Mouse (Mus musculus) CH12.LX (cell line): ENCODE data around the gene Pkdcc. TPM values are rescaled to one million over a fixed set of nuclear protein-coding genes. Genes with fewer than 3 reads are reported as not detected.

ENCODE experiments used
- DNase-seq: peaks from one replicate; pipeline ENCODE4 v3.0.0-alpha.2; 2013; ENCODE audit errors: extremely low read depth
- H3K27ac ChIP-seq: 2 replicates; pipeline ENCODE4 v1.5.1; 2012; ENCODE audit warnings: low read depth, mild to moderate bottlenecking, control low read depth, moderate library complexity; ENCODE audit not compliant: insufficient read depth
- H3K27me3 ChIP-seq: replicated peaks from 2 replicates; pipeline ENCODE3; 2012; ENCODE audit warnings: inconsistent platforms
- H3K36me3 ChIP-seq, 2 experiments: replicated peaks in 1 of 2; 2 replicates each; pipeline versions ENCODE3 to v1.6.1; 2012; ENCODE audit warnings: inconsistent platforms in 1 of 2, low read length in 1 of 2, mild to moderate bottlenecking in 1 of 2, mixed read lengths in 1 of 2, moderate library complexity in 1 of 2; ENCODE audit not compliant: control insufficient read depth in 1 of 2, insufficient read depth in 1 of 2
- H3K4me1 ChIP-seq, 2 experiments: 2 replicates each; pipeline ENCODE4 v1.6.1; 2012; ENCODE audit warnings: inconsistent platforms in 1 of 2, moderate library complexity in 1 of 2; ENCODE audit not compliant: insufficient read depth in 2 of 2, control insufficient read depth in 1 of 2
- H3K4me2 ChIP-seq: 2 replicates; pipeline ENCODE4 v1.6.1; 2012; ENCODE audit warnings: low read depth, mild to moderate bottlenecking, control low read depth; ENCODE audit not compliant: poor library complexity, insufficient read depth, severe bottlenecking
- H3K4me3 ChIP-seq, 3 experiments: fragments of 150-350 bp in 1 of 3; sonication (generic) in 1 of 3; replicated peaks in 1 of 3; 2 replicates each; pipeline versions ENCODE3 to v1.5.1; 2011 to 2012; ENCODE audit warnings: low read depth in 2 of 3, low read length in 2 of 3, mild to moderate bottlenecking in 2 of 3, moderate library complexity in 2 of 3, control low read depth in 1 of 3, improper control_type of control experiment in 1 of 3, inconsistent platforms in 1 of 3, mixed read lengths in 1 of 3; ENCODE audit not compliant: poor library complexity in 1 of 3
- H3K79me2 ChIP-seq: replicated peaks from 2 replicates; pipeline ENCODE4 v1.6.1; 2012; ENCODE audit warnings: mild to moderate bottlenecking, moderate library complexity; ENCODE audit not compliant: control insufficient read depth, poor library complexity, insufficient read depth, severe bottlenecking; ENCODE audit errors: extremely low read depth
- H3K9ac ChIP-seq: 2 replicates; pipeline ENCODE4 v1.6.1; 2012; ENCODE audit warnings: low read depth, mild to moderate bottlenecking, control low read depth, moderate library complexity; ENCODE audit not compliant: insufficient read depth
- H3K9me3 ChIP-seq: replicated peaks from 2 replicates; pipeline ENCODE3; 2012; ENCODE audit warnings: low read length, inconsistent platforms, mixed read lengths
- CHD2 ChIP-seq: IDR thresholded peaks from 2 replicates; pipeline ENCODE4 v1.6.1; 2011; ENCODE audit warnings: low read length, improper control_type of control experiment
- E2F4 ChIP-seq: IDR thresholded peaks from 2 replicates; pipeline ENCODE4 v1.6.1; 2011; ENCODE audit warnings: low read depth, low read length, improper control_type of control experiment; ENCODE audit not compliant: insufficient replicate concordance
- ELF1 ChIP-seq: IDR thresholded peaks from 2 replicates; pipeline ENCODE4 v1.6.1; 2014; ENCODE audit warnings: low read depth, mild to moderate bottlenecking, inconsistent platforms, low read length, improper control_type of control experiment
- GABPA ChIP-seq: IDR thresholded peaks from 2 replicates; pipeline ENCODE4 v1.6.1; 2012; ENCODE audit warnings: low read depth, low read length, improper control_type of control experiment, inconsistent platforms; ENCODE audit not compliant: insufficient replicate concordance
- HCFC1 ChIP-seq: IDR thresholded peaks from 2 replicates; pipeline ENCODE4 v1.6.1; 2012; ENCODE audit warnings: low read depth, mild to moderate bottlenecking, inconsistent platforms, low read length, improper control_type of control experiment
- JUND ChIP-seq: conservative IDR thresholded peaks from 2 replicates; pipeline ENCODE4 v1.6.1; 2011; ENCODE audit warnings: low read depth, low read length, improper control_type of control experiment
- MEF2A ChIP-seq: IDR thresholded peaks from 2 replicates; pipeline ENCODE4 v1.6.1; 2014; ENCODE audit warnings: low read depth, mild to moderate bottlenecking, inconsistent platforms, low read length, improper control_type of control experiment, borderline replicate concordance
- NELFE ChIP-seq: IDR thresholded peaks from 2 replicates; pipeline ENCODE4 v1.6.1; 2011; ENCODE audit warnings: low read depth, low read length, improper control_type of control experiment
- RCOR1 ChIP-seq: conservative IDR thresholded peaks from 2 replicates; pipeline ENCODE4 v1.6.1; 2012; ENCODE audit warnings: low read depth, mild to moderate bottlenecking, inconsistent platforms, low read length, improper control_type of control experiment
- TCF12 ChIP-seq: IDR thresholded peaks from 2 replicates; pipeline ENCODE4 v1.6.1; 2014; ENCODE audit warnings: low read depth, mild to moderate bottlenecking, inconsistent platforms, low read length, improper control_type of control experiment
- ZKSCAN1 ChIP-seq: IDR thresholded peaks from 2 replicates; pipeline ENCODE4 v1.6.1; 2012; ENCODE audit warnings: low read depth, inconsistent platforms, low read length, improper control_type of control experiment, borderline replicate concordance
- dilution Hi-C: fragments of 300-500 bp; cut with MboI; formaldehyde crosslinking; loops from 2 replicates; pipeline ENCODE4 v1.14.3; 2020; ENCODE audit warnings: low sequenced_read_pairs; ENCODE audit not compliant: extremely low pct_unique_long_range_greater_than_20kb, extremely low pct_ligation_motif_present
- in situ Hi-C: fragments of 300-500 bp; cut with MboI; formaldehyde crosslinking; loops from 3 replicates; pipeline ENCODE4 v1.14.3; 2019; ENCODE audit warnings: low sequenced_read_pairs, low pct_ligation_motif_present, low pct_unique_long_range_greater_than_20kb, mixed read lengths
- polyA plus RNA-seq: library from polyadenylated mRNA; unstranded; fragments of >175 nt; gene quantifications from 2 replicates; pipeline ENCODE4 v1.2.1, GENCODE M21; 2012; ENCODE audit warnings: low read depth; ENCODE audit not compliant: insufficient read length
- total RNA-seq, 2 experiments: library from RNA; depleted of rRNA; stranded (reverse); fragments of 300-350 nt in 1 of 2; fragments of >200 nt in 1 of 2; gene quantifications; 2 replicates each; pipeline ENCODE4 v1.2.3; 2012 to 2014

Pkdcc gene
- total and polyA plus RNA-seq, 3 experiments: 3.7 to 4.3 (median 4.2) TPM

DNA sequence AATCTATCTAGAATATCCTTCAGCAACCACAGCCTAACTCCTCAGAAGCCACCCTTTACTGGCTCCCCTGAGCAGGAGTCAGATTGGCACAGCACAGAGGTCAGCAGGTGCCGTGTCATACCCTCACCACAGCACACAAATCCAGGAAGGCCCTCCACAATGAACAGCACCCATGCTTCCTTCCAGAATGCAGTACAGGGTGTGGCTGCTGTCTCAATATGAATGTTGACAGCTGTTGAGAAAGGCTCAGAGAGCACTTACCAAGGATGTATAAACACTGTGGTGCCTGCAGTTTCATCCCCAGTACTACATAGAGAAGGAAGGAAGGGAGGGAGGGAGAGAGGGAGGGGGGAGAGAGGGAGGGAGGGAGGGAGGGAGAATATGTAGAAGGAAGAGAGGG is 29.4 kb downstream of the Pkdcc start:
- dilution Hi-C loops (no loop called here), in situ Hi-C loops (no loop called here)
- H3K79me2 ChIP-seq: no peaks in the 10 kb centered on the region
- no peaks in the 10 kb centered on the region for H3K27me3 ChIP-seq
- H3K9me3 ChIP-seq: no peaks in the 10 kb centered on the region
- no peaks in the 10 kb centered on the region for H3K36me3 ChIP-seq
- DNase-seq: no peak
- H3K4me2 ChIP-seq: no peak overlapping the region
- no peak overlapping the region for H3K9ac ChIP-seq
- TF ChIP-seq E2F4: no peak
- TF ChIP-seq HCFC1: no peak
- no peak for TF ChIP-seq NELFE
- no peak for TF ChIP-seq CHD2
- no peak for TF ChIP-seq RCOR1
- TF ChIP-seq JUND: no peak
- no peak for TF ChIP-seq TCF12
- TF ChIP-seq, all 38 proteins: peak for 0
- Histone ChIP-seq H3K4me1 (peaks cover 0 to 3% of the 10 kb centered on the region in 2 experiments; a peak in 1 of 4 replicates), H3K27ac (no peak overlapping the region), H3K4me3 (no peak overlapping the region)

DNA sequence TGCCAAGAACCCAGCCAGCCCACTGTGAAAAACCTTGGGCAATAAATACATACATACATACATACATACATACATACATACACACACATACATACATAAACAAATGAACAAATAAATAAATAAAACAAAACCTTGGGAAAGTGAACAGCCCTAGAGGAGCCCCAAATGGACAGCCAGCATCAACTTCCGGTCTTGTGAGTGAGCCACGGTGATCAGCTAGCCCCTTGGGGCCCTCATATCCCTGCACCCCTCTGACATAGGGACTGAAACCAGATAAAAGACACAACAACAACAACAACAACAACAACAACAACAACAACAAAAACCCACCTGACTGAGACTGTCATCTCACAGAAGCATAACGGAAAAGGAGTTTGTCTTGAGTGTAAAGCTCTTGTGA is 30.4 kb downstream of the Pkdcc start:
- Histone ChIP-seq H3K9me3 (no peaks in the 10 kb centered on the region), H3K4me3 (no peak overlapping the region), H3K9ac (no peak overlapping the region), H3K4me2 (no peak overlapping the region), H3K79me2 (no peaks in the 10 kb centered on the region), H3K27me3 (no peaks in the 10 kb centered on the region), H3K36me3 (no peaks in the 10 kb centered on the region), H3K27ac (no peak overlapping the region), H3K4me1 (peaks cover 0 to 3% of the 10 kb centered on the region in 2 experiments; a peak in 1 of 4 replicates)
- dilution Hi-C loops: no loop called here
- in situ Hi-C loops: no loop called here
- TF ChIP-seq ZKSCAN1: no peak
- no peak for TF ChIP-seq MEF2A
- TF ChIP-seq NELFE: no peak
- no peak for TF ChIP-seq GABPA
- no peak for DNase-seq

DNA sequence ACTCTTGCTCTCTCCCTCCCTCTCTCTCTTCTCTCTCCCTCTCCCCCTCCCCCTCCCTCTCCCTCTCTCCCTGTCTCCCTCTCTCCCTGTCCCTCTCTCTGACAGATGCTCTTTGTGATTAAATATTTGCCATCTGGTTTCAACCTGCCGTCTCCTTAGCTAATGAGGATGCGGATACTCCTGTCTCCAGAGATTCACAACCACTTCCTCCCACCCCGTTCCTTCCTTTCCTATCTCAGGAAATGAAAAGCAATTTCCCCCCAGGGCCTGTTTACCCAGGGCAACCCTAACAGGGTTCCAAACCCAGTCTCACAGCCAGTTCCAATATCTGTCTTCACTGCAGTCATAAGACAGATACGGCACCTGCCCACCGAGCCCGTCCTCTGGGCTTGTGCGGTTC is 31.0 kb downstream of the Pkdcc start:
- no peak overlapping the region for H3K27ac ChIP-seq
- no peaks in the 10 kb centered on the region for H3K79me2 ChIP-seq
- dilution Hi-C loops: no loop called here
- peaks cover 0 to 3% of the 10 kb centered on the region in 2 experiments; a peak in 1 of 4 replicates for H3K4me1 ChIP-seq
- no peak overlapping the region for H3K4me2 ChIP-seq
- TF ChIP-seq GABPA: no peak
- no peak for TF ChIP-seq ELF1
- H3K9me3 ChIP-seq: no peaks in the 10 kb centered on the region
- no peaks in the 10 kb centered on the region for H3K36me3 ChIP-seq
- no peak overlapping the region for H3K9ac ChIP-seq
- DNase-seq: no peak
- no peak overlapping the region for H3K4me3 ChIP-seq
- in situ Hi-C loops: no loop called here
- H3K27me3 ChIP-seq: no peaks in the 10 kb centered on the region
